Mouse (Mus musculus) limb, embryonic 12.5 days (tissue): ENCODE measurements at regions not wholly inside any gene's neighbourhood (a gene's known extent, or its start where the extent isn't known, plus 50 kb on each side); places are given as distances from the start of the nearest gene placed in this dataset.

ENCODE experiments used
- ATAC-seq: fragments of 200-750 bp; cut with Nextera tagmentation; 2 replicates; pipeline ENCODE4 v1.8.0; 2017; ENCODE audit warnings: low read depth, moderate TSS enrichment; ENCODE audit not compliant: insufficient number of reproducible peaks, insufficient read depth, low FRiP score, low TSS enrichment
- H3K27ac ChIP-seq: fragments of 300-500 bp; sonication (generic); 2 replicates; pipeline ENCODE4 v1.5.1; 2016; ENCODE audit warnings: mild to moderate bottlenecking, moderate library complexity
- H3K27me3 ChIP-seq: fragments of 300-500 bp; sonication (generic); 2 replicates; pipeline ENCODE4 v1.6.1; 2016; ENCODE audit warnings: mild to moderate bottlenecking, moderate library complexity
- H3K36me3 ChIP-seq: fragments of 300-500 bp; sonication (generic); 2 replicates; pipeline ENCODE4 v1.6.1; 2016; ENCODE audit warnings: mild to moderate bottlenecking, moderate library complexity
- H3K4me1 ChIP-seq: fragments of 300-500 bp; sonication (generic); replicated peaks from 2 replicates; pipeline ENCODE4 v1.6.1; 2016
- H3K4me2 ChIP-seq: fragments of 300-500 bp; sonication (generic); 2 replicates; pipeline ENCODE4 v1.6.1; 2016; ENCODE audit warnings: mild to moderate bottlenecking, moderate library complexity
- H3K4me3 ChIP-seq: fragments of 300-500 bp; sonication (generic); replicated peaks from 2 replicates; pipeline ENCODE4 v1.5.1; 2016; ENCODE audit warnings: mild to moderate bottlenecking
- H3K9ac ChIP-seq: fragments of 300-500 bp; sonication (generic); replicated peaks from 2 replicates; pipeline ENCODE4 v1.6.1; 2016; ENCODE audit warnings: mild to moderate bottlenecking, moderate library complexity
- H3K9me3 ChIP-seq: fragments of 300-500 bp; sonication (generic); 2 replicates; pipeline ENCODE4 v1.6.1; 2016; ENCODE audit warnings: mild to moderate bottlenecking, moderate library complexity
- WGBS: fragments of 180-500 bp; shearing (Covaris S2); methylation state at CpG from one replicate; pipeline ENCODE4 v1.1.7; 2016; 5-methylcytosine and 5-hydroxymethylcytosine counted together

DNA sequence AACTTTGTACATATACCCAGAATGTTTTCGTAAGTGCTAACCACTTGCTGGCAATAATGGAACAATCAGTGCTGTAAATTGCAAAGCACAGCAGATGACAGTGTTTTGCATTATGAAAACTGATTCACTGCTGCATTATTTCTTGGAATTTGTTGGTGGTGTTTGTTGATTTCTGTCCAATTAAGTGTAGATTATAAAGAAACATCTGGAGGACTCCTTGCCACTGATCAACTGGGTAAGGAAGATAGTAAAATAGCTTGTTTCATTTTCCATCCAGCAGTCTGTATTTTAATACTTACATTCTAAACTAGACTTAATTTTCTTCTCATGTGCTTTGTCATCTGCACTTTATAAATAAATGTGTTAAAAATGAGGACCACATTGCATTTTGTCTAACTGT, 436.6 kb upstream of the Cntn6 start:
- Histone ChIP-seq H3K27me3 (no peaks in the 10 kb centered on the region), H3K4me3 (no peak overlapping the region), H3K9ac (no peak overlapping the region), H3K4me2 (no peak overlapping the region), H3K36me3 (no peaks in the 10 kb centered on the region), H3K27ac (no peak overlapping the region), H3K4me1 (no peaks in the 10 kb centered on the region), H3K9me3 (no peaks in the 10 kb centered on the region)
- 71% methylated on average over 1 of the region's 1 CpGs for WGBS
- ATAC-seq = no peak

GRCm38 (mm10) chr6:104061692-104062263, 430.8 kb upstream of the Cntn6 start:
- Histone ChIP-seq H3K27ac (no peak overlapping the region), H3K9me3 (no peaks in the 10 kb centered on the region), H3K9ac (no peak overlapping the region), H3K27me3 (no peaks in the 10 kb centered on the region), H3K4me1 (no peaks in the 10 kb centered on the region), H3K4me2 (no peak overlapping the region), H3K4me3 (no peak overlapping the region), H3K36me3 (no peaks in the 10 kb centered on the region)
- ATAC-seq = no peak

GRCm38 (mm10) chr6:104080581-104080980, 412.0 kb upstream of the Cntn6 start:
- H3K36me3 ChIP-seq = no peaks in the 10 kb centered on the region
- no peak for ATAC-seq
- no peaks in the 10 kb centered on the region for H3K27me3 ChIP-seq
- WGBS = 84% methylated on average over 3 of the region's 3 CpGs
- no peak overlapping the region for H3K4me3 ChIP-seq
- no peaks in the 10 kb centered on the region for H3K4me1 ChIP-seq
- no peak overlapping the region for H3K4me2 ChIP-seq
- H3K9ac ChIP-seq = no peak overlapping the region
- no peaks in the 10 kb centered on the region for H3K9me3 ChIP-seq
- H3K27ac ChIP-seq = no peak overlapping the region

DNA sequence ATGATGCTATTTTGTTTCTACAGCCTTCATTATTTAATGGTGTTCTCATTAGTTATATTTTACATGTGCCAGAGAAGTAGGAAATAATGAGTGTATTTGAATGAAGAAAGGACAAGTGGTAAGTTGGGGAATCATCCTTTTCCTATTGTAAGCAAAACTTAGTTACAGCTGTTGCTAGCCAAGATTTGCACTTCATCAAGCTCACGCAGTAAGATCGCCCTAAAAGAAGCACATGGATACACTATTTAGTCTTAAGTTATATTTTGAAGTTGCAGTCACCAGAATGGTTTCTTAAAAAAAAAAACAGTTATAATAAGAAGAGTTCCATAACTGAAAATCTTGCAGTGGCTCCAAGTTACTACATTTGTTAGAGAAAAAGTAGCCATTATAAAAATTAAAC, 410.3 kb upstream of the Cntn6 start:
- no peaks in the 10 kb centered on the region for H3K9me3 ChIP-seq
- no peaks in the 10 kb centered on the region for H3K36me3 ChIP-seq
- H3K9ac ChIP-seq = no peak overlapping the region
- no peaks in the 10 kb centered on the region for H3K4me1 ChIP-seq
- no peak overlapping the region for H3K27ac ChIP-seq
- no peak for ATAC-seq
- H3K27me3 ChIP-seq = no peaks in the 10 kb centered on the region
- H3K4me3 ChIP-seq = no peak overlapping the region
- WGBS = 85% methylated on average over 2 of the region's 2 CpGs
- H3K4me2 ChIP-seq = no peak overlapping the region

- Histone ChIP-seq H3K4me1 (no peaks in the 10 kb centered on the region), H3K9ac (no peak overlapping the region), H3K27ac (no peak overlapping the region), H3K4me3 (no peak overlapping the region), H3K36me3 (no peaks in the 10 kb centered on the region), H3K4me2 (no peak overlapping the region), H3K27me3 (no peaks in the 10 kb centered on the region), H3K9me3 (no peaks in the 10 kb centered on the region)
- WGBS = 78% methylated on average over 5 of the region's 5 CpGs
- no peak for ATAC-seq
These were observed 384.2 kb upstream of the Cntn6 start for GRCm38 (mm10) chr6:104108386-104108785.
